Mouse (Mus musculus) heart, adult 2 months (tissue): ENCODE data around the gene Ppard.

Experiments
- CTCF ChIP-seq: fragments of 200-600 bp; IDR thresholded peaks from 2 replicates; pipeline ENCODE4 v1.8.1; 2022; ENCODE audit warnings: antibody characterized with exemption, mild to moderate bottlenecking, moderate library complexity
- EP300 ChIP-seq: fragments of 200-500 bp; IDR thresholded peaks from 2 replicates; pipeline ENCODE4 v1.6.1; 2011; ENCODE audit warnings: low read depth, low read length, control low read depth; ENCODE audit not compliant: insufficient read depth
- POLR2A ChIP-seq: fragments of 200-500 bp; IDR thresholded peaks from 2 replicates; pipeline ENCODE4 v1.6.1; 2011; ENCODE audit warnings: mild to moderate bottlenecking, low read depth, low read length, control low read depth; ENCODE audit not compliant: insufficient read depth

DNA sequence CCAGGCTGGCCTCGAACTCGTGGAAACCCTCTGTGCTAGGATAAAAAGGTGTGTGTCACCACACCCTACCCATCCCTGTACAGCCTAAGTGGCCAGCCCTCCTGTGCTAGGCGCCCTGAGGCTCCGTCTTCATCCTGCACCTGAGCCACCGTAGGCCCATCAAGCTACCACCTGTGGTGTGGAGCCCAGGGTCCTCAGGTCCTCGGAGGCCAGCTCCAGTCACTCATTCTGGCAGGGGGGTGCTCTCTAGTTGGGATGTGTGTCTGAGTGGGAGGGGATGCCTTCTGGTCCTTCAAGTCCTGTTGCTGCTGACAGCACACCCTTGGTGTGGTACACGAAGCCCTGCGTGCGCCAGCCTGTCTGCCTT is 28.0 kb downstream of the Ppard start:
- TF ChIP-seq CTCF (no peak), EP300 (no peak), POLR2A (no peak)
